Mouse (Mus musculus) CH12.LX (cell line): ENCODE data around the gene Cacna1c. TPM values are rescaled to one million over a fixed set of nuclear protein-coding genes. Genes with fewer than 3 reads are reported as not detected.

Source experiments
- DNase-seq: peaks from one replicate; pipeline ENCODE4 v3.0.0-alpha.2; 2013; ENCODE audit errors: extremely low read depth
- H3K27ac ChIP-seq: 2 replicates; pipeline ENCODE4 v1.5.1; 2012; ENCODE audit warnings: low read depth, mild to moderate bottlenecking, control low read depth, moderate library complexity; ENCODE audit not compliant: insufficient read depth
- H3K27me3 ChIP-seq: replicated peaks from 2 replicates; pipeline ENCODE3; 2012; ENCODE audit warnings: inconsistent platforms
- H3K36me3 ChIP-seq, 2 experiments: replicated peaks in 1 of 2; 2 replicates each; pipeline versions ENCODE3 to v1.6.1; 2012; ENCODE audit warnings: inconsistent platforms in 1 of 2, low read length in 1 of 2, mild to moderate bottlenecking in 1 of 2, mixed read lengths in 1 of 2, moderate library complexity in 1 of 2; ENCODE audit not compliant: control insufficient read depth in 1 of 2, insufficient read depth in 1 of 2
- H3K4me1 ChIP-seq, 2 experiments: 2 replicates each; pipeline ENCODE4 v1.6.1; 2012; ENCODE audit warnings: inconsistent platforms in 1 of 2, moderate library complexity in 1 of 2; ENCODE audit not compliant: insufficient read depth in 2 of 2, control insufficient read depth in 1 of 2
- H3K4me2 ChIP-seq: 2 replicates; pipeline ENCODE4 v1.6.1; 2012; ENCODE audit warnings: low read depth, mild to moderate bottlenecking, control low read depth; ENCODE audit not compliant: poor library complexity, insufficient read depth, severe bottlenecking
- H3K4me3 ChIP-seq, 3 experiments: fragments of 150-350 bp in 1 of 3; sonication (generic) in 1 of 3; replicated peaks in 1 of 3; 2 replicates each; pipeline versions ENCODE3 to v1.5.1; 2011 to 2012; ENCODE audit warnings: low read depth in 2 of 3, low read length in 2 of 3, mild to moderate bottlenecking in 2 of 3, moderate library complexity in 2 of 3, control low read depth in 1 of 3, improper control_type of control experiment in 1 of 3, inconsistent platforms in 1 of 3, mixed read lengths in 1 of 3; ENCODE audit not compliant: poor library complexity in 1 of 3
- H3K79me2 ChIP-seq: replicated peaks from 2 replicates; pipeline ENCODE4 v1.6.1; 2012; ENCODE audit warnings: mild to moderate bottlenecking, moderate library complexity; ENCODE audit not compliant: control insufficient read depth, poor library complexity, insufficient read depth, severe bottlenecking; ENCODE audit errors: extremely low read depth
- H3K9ac ChIP-seq: 2 replicates; pipeline ENCODE4 v1.6.1; 2012; ENCODE audit warnings: low read depth, mild to moderate bottlenecking, control low read depth, moderate library complexity; ENCODE audit not compliant: insufficient read depth
- H3K9me3 ChIP-seq: replicated peaks from 2 replicates; pipeline ENCODE3; 2012; ENCODE audit warnings: low read length, inconsistent platforms, mixed read lengths
- CHD1 ChIP-seq: IDR thresholded peaks from 2 replicates; pipeline ENCODE4 v1.6.1; 2012; ENCODE audit warnings: low read depth, low read length, improper control_type of control experiment, inconsistent platforms
- CTCF ChIP-seq, 2 experiments: IDR thresholded peaks in 1 of 2; conservative IDR thresholded peaks in 1 of 2; 2 replicates each; pipeline ENCODE4 v1.5.1; 2011 to 2012; ENCODE audit warnings: low read depth in 2 of 2, low read length in 2 of 2, improper control_type of control experiment in 1 of 2, inconsistent platforms in 1 of 2, mild to moderate bottlenecking in 1 of 2, moderate library complexity in 1 of 2
- ELF1 ChIP-seq: IDR thresholded peaks from 2 replicates; pipeline ENCODE4 v1.6.1; 2014; ENCODE audit warnings: low read depth, mild to moderate bottlenecking, inconsistent platforms, low read length, improper control_type of control experiment
- ETS1 ChIP-seq: conservative IDR thresholded peaks from 2 replicates; pipeline ENCODE4 v1.6.1; 2012; ENCODE audit warnings: low read depth, mild to moderate bottlenecking, inconsistent platforms, low read length, improper control_type of control experiment, moderate library complexity
- GABPA ChIP-seq: IDR thresholded peaks from 2 replicates; pipeline ENCODE4 v1.6.1; 2012; ENCODE audit warnings: low read depth, low read length, improper control_type of control experiment, inconsistent platforms; ENCODE audit not compliant: insufficient replicate concordance
- HCFC1 ChIP-seq: IDR thresholded peaks from 2 replicates; pipeline ENCODE4 v1.6.1; 2012; ENCODE audit warnings: low read depth, mild to moderate bottlenecking, inconsistent platforms, low read length, improper control_type of control experiment
- JUN ChIP-seq: IDR thresholded peaks from 2 replicates; pipeline ENCODE4 v1.6.1; 2011; ENCODE audit warnings: low read depth, mild to moderate bottlenecking, low read length, improper control_type of control experiment, moderate library complexity; ENCODE audit not compliant: insufficient read depth
- MAFK ChIP-seq: IDR thresholded peaks from 2 replicates; pipeline ENCODE4 v1.6.1; 2011; ENCODE audit warnings: low read length, improper control_type of control experiment; ENCODE audit not compliant: insufficient replicate concordance
- MAX ChIP-seq: IDR thresholded peaks from 2 replicates; pipeline ENCODE4 v1.6.1; 2011; ENCODE audit warnings: low read length, improper control_type of control experiment
- MAZ ChIP-seq: IDR thresholded peaks from 2 replicates; pipeline ENCODE4 v1.6.1; 2012; ENCODE audit warnings: low read depth, mild to moderate bottlenecking, inconsistent platforms, low read length, improper control_type of control experiment, moderate library complexity
- NELFE ChIP-seq: IDR thresholded peaks from 2 replicates; pipeline ENCODE4 v1.6.1; 2011; ENCODE audit warnings: low read depth, low read length, improper control_type of control experiment
- NRF1 ChIP-seq: IDR thresholded peaks from 2 replicates; pipeline ENCODE4 v1.6.1; 2014; ENCODE audit warnings: low read depth, mild to moderate bottlenecking, inconsistent platforms, low read length, improper control_type of control experiment, moderate library complexity
- POLR2A ChIP-seq: IDR thresholded peaks from 2 replicates; pipeline ENCODE4 v1.6.1; 2011; ENCODE audit warnings: low read depth, mild to moderate bottlenecking, improper control_type of control experiment, low read length
- RAD21 ChIP-seq: IDR thresholded peaks from 2 replicates; pipeline ENCODE4 v1.6.1; 2011; ENCODE audit warnings: low read depth, mild to moderate bottlenecking, low read length, improper control_type of control experiment, moderate library complexity
- RCOR1 ChIP-seq: conservative IDR thresholded peaks from 2 replicates; pipeline ENCODE4 v1.6.1; 2012; ENCODE audit warnings: low read depth, mild to moderate bottlenecking, inconsistent platforms, low read length, improper control_type of control experiment
- SIN3A ChIP-seq: IDR thresholded peaks from 2 replicates; pipeline ENCODE4 v1.6.1; 2012; ENCODE audit warnings: low read length, improper control_type of control experiment, inconsistent platforms
- UBTF ChIP-seq: IDR thresholded peaks from 2 replicates; pipeline ENCODE4 v1.6.1; 2012; ENCODE audit warnings: low read depth, mild to moderate bottlenecking, inconsistent platforms, low read length, improper control_type of control experiment, moderate library complexity
- USF1 ChIP-seq: IDR thresholded peaks from 2 replicates; pipeline ENCODE4 v1.6.1; 2014; ENCODE audit warnings: low read depth, mild to moderate bottlenecking, inconsistent platforms, low read length, improper control_type of control experiment
- ZC3H11A ChIP-seq: IDR thresholded peaks from 2 replicates; pipeline ENCODE4 v1.6.1; 2012; ENCODE audit warnings: low read depth, mild to moderate bottlenecking, inconsistent platforms, low read length, improper control_type of control experiment
- dilution Hi-C: fragments of 300-500 bp; cut with MboI; formaldehyde crosslinking; loops from 2 replicates; pipeline ENCODE4 v1.14.3; 2020; ENCODE audit warnings: low sequenced_read_pairs; ENCODE audit not compliant: extremely low pct_unique_long_range_greater_than_20kb, extremely low pct_ligation_motif_present
- in situ Hi-C: fragments of 300-500 bp; cut with MboI; formaldehyde crosslinking; loops from 3 replicates; pipeline ENCODE4 v1.14.3; 2019; ENCODE audit warnings: low sequenced_read_pairs, low pct_ligation_motif_present, low pct_unique_long_range_greater_than_20kb, mixed read lengths
- polyA plus RNA-seq: library from polyadenylated mRNA; unstranded; fragments of >175 nt; gene quantifications from 2 replicates; pipeline ENCODE4 v1.2.1, GENCODE M21; 2012; ENCODE audit warnings: low read depth; ENCODE audit not compliant: insufficient read length
- total RNA-seq, 2 experiments: library from RNA; depleted of rRNA; stranded (reverse); fragments of 300-350 nt in 1 of 2; fragments of >200 nt in 1 of 2; gene quantifications; 2 replicates each; pipeline ENCODE4 v1.2.3; 2012 to 2014

Gene Cacna1c
- total and polyA plus RNA-seq, 3 experiments = 0.04 TPM; not detected in 2

- Histone ChIP-seq H3K27ac (no peak overlapping the region), H3K9ac (no peak overlapping the region)
- TF ChIP-seq UBTF = no peak
- no peak for TF ChIP-seq CHD1
- no peak for TF ChIP-seq ELF1
- no peak for TF ChIP-seq USF1
- TF ChIP-seq NELFE = no peak
- no peak for TF ChIP-seq HCFC1
- no peak for TF ChIP-seq POLR2A
- no peak for TF ChIP-seq CTCF (conservative IDR thresholded peaks at IDR 0.05 in 1 of 2, IDR thresholded peaks at IDR 0.05 in 1 of 2; ENCODE audit: low read depth in 2 of 2, low read length in 2 of 2)
- TF ChIP-seq SIN3A = no peak
- no peak for TF ChIP-seq MAX
- TF ChIP-seq RAD21 = no peak
- no peak for TF ChIP-seq NRF1
- TF ChIP-seq JUN = no peak
- TF ChIP-seq GABPA = no peak
- TF ChIP-seq ZC3H11A = no peak
- TF ChIP-seq MAFK = no peak
- TF ChIP-seq MAZ = no peak
- no peak for TF ChIP-seq ETS1
- TF ChIP-seq, all 38 proteins: peak for 0
- Histone ChIP-seq H3K4me3 (no peak overlapping the region), H3K36me3 (no peaks in the 10 kb centered on the region), H3K9me3 (no peaks in the 10 kb centered on the region), H3K4me1 (no peaks in the 10 kb centered on the region), H3K79me2 (no peaks in the 10 kb centered on the region), H3K4me2 (no peak overlapping the region), H3K27me3 (peaks cover 77% of the 10 kb centered on the region)
- DNase-seq = no peak
- in situ Hi-C loops = no loop called here
- dilution Hi-C loops = no loop called here
These were observed 224.2 kb downstream of the Cacna1c start for GRCm38 (mm10) chr6:118971844-118972531.

- no peaks in the 10 kb centered on the region for H3K4me1 ChIP-seq
- no peaks in the 10 kb centered on the region for H3K36me3 ChIP-seq
- H3K4me2 ChIP-seq = no peak overlapping the region
- no peak overlapping the region for H3K9ac ChIP-seq
- no peaks in the 10 kb centered on the region for H3K79me2 ChIP-seq
- no peak for TF ChIP-seq RCOR1
- H3K4me3 ChIP-seq = no peak overlapping the region
- no peak for DNase-seq
- H3K9me3 ChIP-seq = no peaks in the 10 kb centered on the region
- no peak overlapping the region for H3K27ac ChIP-seq
- H3K27me3 ChIP-seq = peaks cover 83% of the 10 kb centered on the region
- in situ Hi-C loops = no loop called here
- dilution Hi-C loops = no loop called here
These were observed 227.4 kb downstream of the Cacna1c start for GRCm38 (mm10) chr6:118968776-118969175.
